Mouse (Mus musculus) left cerebral cortex, postnatal 4 days (tissue): ENCODE data around the gene Il27. TPM values are rescaled to one million over a fixed set of nuclear protein-coding genes. Genes with fewer than 3 reads are reported as not detected.
"Not testable (repeated sequence)": the region's sequence is repeated elsewhere in the genome, so short reads cannot be mapped to it uniquely, and the experiment has no call there.

Source experiments
- DNase-seq: peaks from one replicate; pipeline ENCODE4 v3.0.0-alpha.2; 2022
- intact Hi-C: fragments of 180-260 bp; cut with DNase I; formaldehyde crosslinking; loops from one replicate; pipeline ENCODE4 v1.15.1; 2025
- total RNA-seq, 2 experiments: library from RNA; stranded (reverse); gene quantifications; 2 replicates each; pipeline ENCODE4 v1.2.3; 2021

The Il27 gene
- not detected for total RNA-seq

DNA sequence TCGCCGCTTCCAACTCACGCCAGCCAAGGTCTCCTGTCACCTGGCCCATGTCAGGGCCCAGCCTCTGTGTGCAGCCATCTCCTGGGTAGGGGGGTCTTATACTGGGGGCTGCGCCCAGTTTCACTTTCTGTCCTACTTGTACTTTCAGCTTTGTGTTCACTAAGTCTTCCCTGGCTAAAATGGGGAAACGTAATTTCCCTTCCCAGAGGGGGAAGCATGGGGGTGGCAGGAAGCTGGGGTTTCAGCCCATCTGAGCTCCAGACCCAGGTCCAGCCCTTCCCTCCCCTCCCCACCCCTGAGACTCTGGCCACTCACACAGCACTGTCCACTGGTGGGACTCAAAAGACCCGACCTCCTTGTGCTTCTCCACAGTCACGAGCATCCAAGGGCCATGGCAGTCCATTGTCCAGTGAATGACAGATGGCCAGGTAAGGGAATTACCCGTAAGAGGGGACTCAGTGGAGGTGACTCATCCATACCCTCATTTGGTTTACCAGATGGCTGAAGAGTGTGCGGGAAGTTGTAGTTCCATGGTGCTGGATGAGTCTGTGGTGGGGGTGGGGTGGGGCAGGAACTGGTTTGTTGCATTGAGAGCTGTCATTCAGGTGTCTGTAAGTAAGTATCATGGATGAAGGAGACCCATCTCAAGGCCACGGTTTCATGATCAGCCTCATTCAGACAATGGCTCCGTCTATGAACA, at the start of gene Il27:
Il27 (minus strand) TSS at position 80 of the 700 bp plus-strand sequence.
- intact Hi-C loops: loop anchor here (5.0 kb wide), 1 partner anchor 42 kb away; no protein-coding TSS in a partner anchor
- DNase-seq: no peak

DNA sequence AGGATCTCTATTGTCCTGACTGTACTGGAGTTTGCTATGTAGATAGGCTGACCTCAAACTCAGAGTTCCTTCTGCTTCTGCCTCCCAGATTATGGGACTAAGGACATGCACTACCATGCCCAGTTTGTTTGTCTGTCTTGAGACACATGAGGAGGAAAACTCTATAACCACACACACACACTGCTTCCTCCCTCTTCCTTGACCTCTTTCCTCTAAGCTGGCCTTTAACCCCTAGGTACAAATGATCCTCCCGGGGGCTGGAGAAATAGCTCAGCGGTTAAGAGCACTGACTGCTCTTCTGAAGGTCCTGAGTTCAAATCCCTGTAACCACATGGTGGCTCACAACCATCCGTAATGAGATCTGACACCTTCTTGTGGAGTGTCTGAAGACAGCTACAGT, 49.6 kb upstream of the Il27 start:
- intact Hi-C loops: no loop called here
- no peak for DNase-seq

DNA sequence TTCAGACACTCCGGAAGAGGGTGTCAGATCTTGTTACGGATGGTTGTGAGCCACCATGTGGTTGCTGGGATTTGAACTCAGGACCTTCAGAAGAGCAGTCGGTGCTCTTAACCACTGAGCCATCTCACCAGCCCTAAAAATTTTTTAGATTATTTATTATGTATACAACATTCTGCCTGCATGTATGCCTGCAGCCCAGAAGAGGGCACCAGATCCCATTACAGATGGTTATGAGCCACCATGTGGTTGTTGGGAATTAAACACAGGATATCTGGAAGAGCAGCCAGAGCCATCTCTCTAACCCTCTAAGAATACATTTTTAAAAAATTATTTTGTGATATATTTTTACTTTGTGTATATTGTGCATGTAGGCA, 48.5 kb upstream of the Il27 start:
- intact Hi-C loops: not testable (repeated sequence)
- peak; percentile 22 for DNase-seq

DNA sequence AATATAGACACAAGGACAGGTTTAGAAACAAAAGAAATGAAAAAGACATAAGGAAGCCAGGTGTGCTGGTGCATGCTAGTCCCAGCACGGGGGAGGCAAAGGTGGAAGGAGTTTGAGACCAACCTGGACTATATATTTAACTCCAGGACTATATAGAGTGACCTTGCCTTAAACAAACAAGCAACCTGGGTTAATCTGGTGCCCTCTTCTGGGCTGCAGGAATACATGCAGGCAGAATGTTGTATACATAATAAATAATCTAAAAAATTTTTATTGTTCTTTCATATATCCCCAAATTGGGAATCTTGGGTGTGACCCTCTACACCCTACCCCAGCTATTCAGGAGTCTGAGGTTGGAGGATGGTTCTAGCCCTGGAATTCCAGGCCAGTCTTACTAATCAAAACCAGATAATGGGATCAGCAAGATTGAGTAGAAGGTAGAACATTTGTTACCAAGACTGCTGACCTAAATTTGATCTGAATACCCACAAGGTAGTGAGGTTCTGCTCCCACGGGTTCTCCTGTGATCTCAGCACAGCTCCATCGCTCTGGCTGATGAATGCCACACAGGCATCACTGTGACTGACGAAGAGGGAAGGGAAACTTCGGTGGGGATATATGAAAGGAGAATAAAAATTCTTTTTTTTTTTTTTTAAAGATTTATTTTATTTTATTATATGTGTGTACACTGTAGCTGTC, 48.0 kb upstream of the Il27 start:
- DNase-seq: no peak

DNA sequence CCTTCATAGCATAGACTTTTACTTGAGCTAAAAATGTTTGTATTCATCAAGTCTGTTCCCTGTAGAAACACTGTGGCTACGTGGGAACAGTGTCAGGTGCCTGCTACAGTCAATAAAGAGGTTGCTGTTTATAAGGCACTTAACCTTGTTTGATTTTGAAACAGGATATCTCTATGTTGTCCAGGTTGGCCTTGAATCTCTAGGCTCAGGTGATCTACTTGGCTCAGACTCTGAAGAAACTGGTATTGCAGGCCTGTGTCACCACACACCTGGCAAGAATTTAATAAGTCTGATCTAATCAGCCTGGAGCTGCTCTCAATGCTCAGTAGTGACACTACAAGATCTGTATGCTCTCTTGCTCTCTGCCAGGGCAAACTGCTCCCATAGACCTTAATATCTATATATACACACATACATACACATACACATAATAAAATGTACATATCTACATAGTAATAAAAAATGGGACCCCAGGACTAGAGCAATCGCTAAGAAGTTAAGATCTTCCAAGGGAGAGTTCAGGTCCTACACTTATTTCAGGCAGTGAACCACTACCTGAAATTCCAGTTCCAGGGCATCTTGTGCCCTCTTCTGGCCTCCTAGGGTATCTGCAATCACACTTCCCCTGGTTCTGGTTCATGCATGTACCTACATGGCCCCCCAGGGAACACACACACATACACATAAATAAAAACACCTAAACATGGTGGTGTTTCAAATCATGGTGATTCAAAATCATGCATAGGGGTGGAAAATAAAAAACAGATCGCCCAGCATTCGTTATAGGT, 42.2 kb upstream of the Il27 start:
- DNase-seq: peak; percentile 6
- intact Hi-C loops: loop anchor here (5.0 kb wide), 1 partner anchor 45 kb away; the partner anchor contains the start of gene Il27

More for the DNA sequence above, 48.0 kb upstream of the Il27 start:
- intact Hi-C loops: no loop called here

GRCm38 (mm10) chr7:126635375-126635774, 40.6 kb upstream of the Il27 start:
- intact Hi-C loops: loop anchor here (5.0 kb wide), 1 partner anchor 43 kb away; the partner anchor contains the start of gene Il27
- DNase-seq: no peak

- intact Hi-C loops: no loop called here
- DNase-seq: no peak
These were observed 37.7 kb upstream of the Il27 start for GRCm38 (mm10) chr7:126632478-126632877.

DNA sequence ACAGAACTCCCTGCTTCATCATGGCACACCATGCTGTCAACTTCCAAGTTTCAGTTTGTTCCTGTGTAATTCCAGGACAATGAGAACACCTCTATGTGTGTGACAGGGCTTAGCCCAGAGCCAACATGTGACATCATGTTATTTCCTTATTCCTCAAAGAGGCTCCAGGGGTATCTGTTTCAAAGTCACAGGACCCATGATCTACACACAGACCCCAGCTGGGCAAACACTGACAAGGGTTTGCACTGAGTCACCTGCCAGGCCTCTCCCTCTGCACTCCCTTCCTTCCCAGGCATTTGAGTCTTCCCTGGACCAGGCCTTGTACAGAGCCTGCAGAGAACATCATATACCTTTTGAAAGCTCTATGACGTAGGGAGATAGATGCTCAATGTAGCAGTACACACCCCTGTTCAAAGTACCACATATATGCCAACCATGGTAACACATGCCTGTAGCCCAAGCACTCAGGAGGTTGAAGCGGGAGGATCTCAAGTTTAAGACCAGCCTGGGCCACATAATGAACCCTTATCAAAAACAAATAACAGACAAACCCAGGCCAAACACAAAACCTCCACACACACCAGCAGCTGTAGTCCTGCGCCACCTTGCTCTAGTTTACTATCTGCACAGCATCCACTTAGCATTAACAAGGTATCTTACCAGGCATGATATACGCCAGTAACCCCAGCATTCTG, 36.2 kb upstream of the Il27 start, which contains the start of gene Nupr1:
Nupr1 (minus strand) TSS at position 38 of the 695 bp plus-strand sequence.
- intact Hi-C loops: no loop called here
- no peak for DNase-seq

DNA sequence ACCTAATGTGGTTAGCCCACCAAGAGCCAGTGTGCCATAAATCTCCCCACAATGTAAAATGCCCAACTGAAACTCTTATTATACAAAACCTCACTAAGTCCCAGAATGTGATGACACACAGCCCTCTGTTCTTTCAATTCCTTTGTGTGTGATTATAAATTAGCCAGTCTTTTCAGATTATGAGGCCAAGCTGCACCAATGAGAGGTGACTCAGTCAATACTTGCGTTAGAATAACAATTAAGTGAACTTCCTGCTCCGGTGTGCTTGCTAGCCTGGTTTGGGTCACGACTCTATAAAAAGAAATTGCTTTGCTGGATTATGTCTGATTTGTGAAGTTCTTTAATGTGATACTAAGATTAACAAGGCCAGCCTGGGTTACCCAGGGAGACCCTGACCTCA, 35.2 kb upstream of the Il27 start:
- intact Hi-C loops: no loop called here
- no peak for DNase-seq

- intact Hi-C loops: no loop called here
- DNase-seq: no peak
These were observed 33.4 kb upstream of the Il27 start for GRCm38 (mm10) chr7:126628111-126628510.

DNA sequence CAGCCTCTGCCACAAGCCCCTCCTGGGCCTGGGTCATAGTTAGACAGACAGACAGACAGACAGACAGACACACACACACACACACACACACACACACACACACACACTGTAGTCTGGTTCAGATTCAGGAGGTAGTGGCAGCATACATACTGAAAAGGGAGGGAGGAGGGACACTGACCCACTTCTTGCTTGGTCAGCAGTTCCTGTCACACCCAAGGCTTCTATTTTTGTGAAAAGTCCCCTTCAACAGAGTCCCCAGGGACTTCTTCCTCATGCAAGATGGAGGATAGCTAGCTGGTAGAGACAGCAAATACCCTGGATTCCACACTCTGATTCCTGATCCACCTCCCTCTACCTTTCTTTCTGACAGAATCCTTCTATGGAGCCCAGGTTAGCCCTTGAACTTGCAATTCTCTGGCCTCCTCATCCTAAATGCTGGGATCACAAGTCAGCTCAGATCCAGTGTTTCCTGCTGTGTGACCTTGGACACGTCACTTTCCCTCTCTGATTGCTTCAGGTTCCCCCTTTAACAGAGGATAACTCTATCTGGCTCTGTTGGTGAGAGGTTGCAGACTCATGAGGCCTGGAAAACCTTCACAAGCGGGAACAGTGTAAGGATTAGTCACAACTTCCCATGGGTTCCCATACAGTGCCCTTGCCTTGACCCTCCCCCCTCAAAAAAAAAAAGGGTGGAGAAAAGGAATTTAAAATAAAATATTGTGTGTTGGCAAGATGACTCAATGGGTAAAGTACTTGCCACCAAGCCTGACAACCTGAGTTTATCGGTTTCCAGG, 31.3 kb upstream of the Il27 start:
- DNase-seq: no peak
- intact Hi-C loops: no loop called here

GRCm38 (mm10) chr7:126625369-126625768, 30.6 kb upstream of the Il27 start:
- DNase-seq: peak; percentile 45
- intact Hi-C loops: no loop called here

- intact Hi-C loops: no loop called here
- DNase-seq: no peak
These were observed 30.0 kb upstream of the Il27 start for GRCm38 (mm10) chr7:126624774-126625173.

GRCm38 (mm10) chr7:126623381-126623780, 28.6 kb upstream of the Il27 start:
- DNase-seq: no peak
- intact Hi-C loops: no loop called here

- intact Hi-C loops: no loop called here
- DNase-seq: no peak
These were observed 27.0 kb upstream of the Il27 start for GRCm38 (mm10) chr7:126621452-126622359.

DNA sequence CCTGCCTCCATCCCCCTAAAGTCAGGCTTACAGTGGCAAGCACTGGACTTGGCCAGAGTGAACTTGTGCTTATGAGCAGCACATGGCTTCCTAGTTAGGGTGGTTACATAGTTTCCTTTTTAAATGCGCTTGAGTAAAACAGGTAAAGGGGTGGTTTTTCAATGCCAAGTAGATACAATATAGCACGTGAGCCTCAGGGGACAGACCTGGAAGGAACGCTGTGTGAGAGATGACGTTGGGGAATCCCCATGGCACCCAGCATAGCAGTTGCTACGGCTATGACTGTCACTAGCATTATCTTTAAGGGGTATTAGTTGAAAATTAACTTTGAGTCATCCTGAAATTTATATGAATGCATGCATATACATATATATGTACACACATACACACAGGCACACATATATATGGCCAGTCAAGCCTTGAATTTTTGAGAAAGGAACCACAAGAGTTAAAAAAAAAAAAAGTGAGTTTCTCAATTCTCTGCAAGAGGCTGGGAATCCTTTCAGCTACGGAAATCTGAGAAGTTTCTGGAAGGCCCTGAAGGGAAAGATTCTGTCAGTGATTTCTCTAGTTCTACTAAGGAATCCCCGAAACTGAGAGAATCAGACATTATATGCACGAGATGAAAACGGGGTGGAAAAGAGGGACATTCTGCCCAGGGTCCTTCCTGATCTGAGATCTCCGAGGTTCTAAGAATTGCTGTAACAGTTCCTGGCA, 25.0 kb upstream of the Il27 start:
- DNase-seq: no peak
- intact Hi-C loops: no loop called here

DNA sequence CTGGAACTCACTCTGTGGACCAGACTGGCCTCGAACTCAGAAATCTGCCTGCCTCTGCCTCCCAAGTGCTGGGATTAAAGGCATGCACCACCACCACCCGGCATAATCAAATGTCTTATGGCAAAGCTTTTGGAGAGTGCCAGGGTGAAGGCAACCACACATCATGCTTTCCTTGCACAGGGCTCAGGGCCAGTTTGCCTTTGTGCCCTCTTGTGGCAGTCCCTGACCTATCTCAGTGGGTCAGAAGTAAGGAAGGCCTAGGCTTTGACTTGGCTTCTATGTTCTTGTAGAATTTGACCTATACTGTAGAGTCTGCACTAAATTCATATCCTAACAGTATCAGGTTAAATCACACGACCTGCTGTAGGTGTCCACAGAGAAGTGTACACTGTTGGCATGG, 22.0 kb upstream of the Il27 start:
- intact Hi-C loops: no loop called here
- DNase-seq: no peak

- intact Hi-C loops: no loop called here
- DNase-seq: no peak
These were observed 18.0 kb upstream of the Il27 start for GRCm38 (mm10) chr7:126612736-126613135.
